Mouse (Mus musculus): Measurements from ENCODE around the gene Rpl13a. TPM values are rescaled to one million over a fixed set of nuclear protein-coding genes. Genes with fewer than 3 reads are reported as not detected.
"Not testable (repeated sequence)": the region's sequence is repeated elsewhere in the genome, so short reads cannot be mapped to it uniquely, and the experiment has no call there.

The Rpl13a gene
- polyA plus RNA-seq, 1 experiment = 3,442 TPM

- DNase-seq (ENCODE audit: low spot score) = no peak
Observed at GRCm38 (mm10) chr7:45113476-45113875, 15.1 kb downstream of the Rpl13a start.

GRCm38 (mm10) chr7:45112529-45112928, 16.0 kb downstream of the Rpl13a start:
- no peak for DNase-seq (ENCODE audit: low spot score)

- no peak for DNase-seq (ENCODE audit: low spot score)
Observed at GRCm38 (mm10) chr7:45111940-45112339, 16.6 kb downstream of the Rpl13a start.

- not testable (repeated sequence) for DNase-seq (ENCODE audit: low spot score)
Observed at GRCm38 (mm10) chr7:45110089-45110488, 18.5 kb downstream of the Rpl13a start.

GRCm38 (mm10) chr7:45107052-45107645, 21.4 kb downstream of the Rpl13a start:
- no peak for DNase-seq (ENCODE audit: low spot score)

- DNase-seq (ENCODE audit: low spot score) = no peak
Observed at GRCm38 (mm10) chr7:45106441-45106840, 22.1 kb downstream of the Rpl13a start.

GRCm38 (mm10) chr7:45105491-45105890, 23.1 kb downstream of the Rpl13a start:
- no peak for DNase-seq (ENCODE audit: low spot score)

GRCm38 (mm10) chr7:45104941-45105340, 23.6 kb downstream of the Rpl13a start:
- no peak for DNase-seq (ENCODE audit: low spot score)

- peak; percentile 51 for DNase-seq (ENCODE audit: low spot score)
Observed at GRCm38 (mm10) chr7:45103652-45104180, 24.8 kb downstream of the Rpl13a start, which contains the start of gene Fcgrt. Gene Fcgrt, minus strand, starts transcription at chr7:45103851.

GRCm38 (mm10) chr7:45102940-45103585, 25.5 kb downstream of the Rpl13a start:
- no peak for DNase-seq (ENCODE audit: low spot score)

- no peak for DNase-seq (ENCODE audit: low spot score)
Observed at GRCm38 (mm10) chr7:45102441-45102840, 26.1 kb downstream of the Rpl13a start.

- no peak for DNase-seq (ENCODE audit: low spot score)
Observed at GRCm38 (mm10) chr7:45100046-45100445, 28.5 kb downstream of the Rpl13a start.

- DNase-seq (ENCODE audit: low spot score) = no peak
Observed at GRCm38 (mm10) chr7:45098541-45099240, 29.9 kb downstream of the Rpl13a start.

- no peak for DNase-seq (ENCODE audit: low spot score)
Observed at GRCm38 (mm10) chr7:45097479-45097878, 31.1 kb downstream of the Rpl13a start.

- not testable (repeated sequence) for DNase-seq (ENCODE audit: low spot score)
Observed at GRCm38 (mm10) chr7:45095965-45096364, 32.6 kb downstream of the Rpl13a start.

GRCm38 (mm10) chr7:45095367-45095766, 33.2 kb downstream of the Rpl13a start:
- no peak for DNase-seq (ENCODE audit: low spot score)

GRCm38 (mm10) chr7:45094121-45094520, 34.4 kb downstream of the Rpl13a start:
- DNase-seq (ENCODE audit: low spot score) = no peak

- no peak for DNase-seq (ENCODE audit: low spot score)
Observed at GRCm38 (mm10) chr7:45093516-45093905, 35.0 kb downstream of the Rpl13a start.

- no peak for DNase-seq (ENCODE audit: low spot score)
Observed at GRCm38 (mm10) chr7:45092828-45093515, 35.6 kb downstream of the Rpl13a start.

GRCm38 (mm10) chr7:45092048-45092447, 36.5 kb downstream of the Rpl13a start, which contains the start of gene Rcn3:
Gene Rcn3, minus strand, starts transcription at chr7:45092221.
- no peak for DNase-seq (ENCODE audit: low spot score)

- DNase-seq (ENCODE audit: low spot score) = no peak
Observed at GRCm38 (mm10) chr7:45091001-45091990, 37.3 kb downstream of the Rpl13a start.
